Mouse (Mus musculus) liver, embryonic 14.5 days (tissue): ENCODE results near the gene Pi4kb. TPM values are rescaled to one million over a fixed set of nuclear protein-coding genes. Genes with fewer than 3 reads are reported as not detected.

Experiments used
- ATAC-seq: fragments of 200-750 bp; cut with Nextera tagmentation; 2 replicates; pipeline ENCODE4 v1.8.0; 2017; ENCODE audit warnings: moderate number of reproducible peaks, mild to moderate bottlenecking, moderate library complexity; ENCODE audit not compliant: insufficient read depth
- DNase-seq, 3 experiments: peaks; one replicate each; pipeline ENCODE4 v3.0.0-alpha.2; 2012 to 2013; ENCODE audit warnings: low read depth in 3 of 3, low spot score in 3 of 3
- H3K27ac ChIP-seq: fragments of 300-500 bp; sonication (generic); 2 replicates; pipeline ENCODE4 v1.5.1; 2014; ENCODE audit warnings: moderate library complexity, mild to moderate bottlenecking, control low read depth, inconsistent platforms
- H3K27me3 ChIP-seq: fragments of 300-500 bp; sonication (generic); 2 replicates; pipeline ENCODE4 v1.6.1; 2014; ENCODE audit warnings: mild to moderate bottlenecking, low read length, moderate library complexity; ENCODE audit not compliant: control insufficient read depth, insufficient read depth
- H3K36me3 ChIP-seq: fragments of 300-500 bp; sonication (generic); replicated peaks from 2 replicates; pipeline ENCODE4 v1.6.1; 2014; ENCODE audit warnings: low read depth; ENCODE audit not compliant: control insufficient read depth, insufficient read depth
- H3K4me1 ChIP-seq, 2 experiments: fragments of 200-500 bp in 1 of 2; fragments of 300-500 bp in 1 of 2; sonication (generic) in 1 of 2; replicated peaks; 2 replicates each; pipeline ENCODE4 v1.6.1; 2012 to 2014; ENCODE audit warnings: antibody characterized with exemption in 1 of 2, inconsistent platforms in 1 of 2, low read length in 1 of 2; ENCODE audit not compliant: control insufficient read depth in 2 of 2, insufficient read depth in 2 of 2
- H3K4me2 ChIP-seq: fragments of 300-500 bp; sonication (generic); 2 replicates; pipeline ENCODE4 v1.6.1; 2014; ENCODE audit warnings: low read depth, mild to moderate bottlenecking, control low read depth, moderate library complexity
- H3K4me3 ChIP-seq, 2 experiments: fragments of 200-500 bp in 1 of 2; fragments of 300-500 bp in 1 of 2; sonication (generic) in 1 of 2; 2 replicates each; pipeline ENCODE4 v1.5.1; 2012 to 2014; ENCODE audit warnings: low read depth in 2 of 2, low read length in 2 of 2, mild to moderate bottlenecking in 2 of 2, control low read depth in 1 of 2, inconsistent platforms in 1 of 2, moderate library complexity in 1 of 2; ENCODE audit not compliant: insufficient read depth in 1 of 2
- H3K9ac ChIP-seq: fragments of 300-500 bp; sonication (generic); replicated peaks from 2 replicates; pipeline ENCODE4 v1.6.1; 2014; ENCODE audit warnings: mild to moderate bottlenecking, control low read depth, moderate library complexity
- H3K9me3 ChIP-seq: fragments of 300-500 bp; sonication (generic); 2 replicates; pipeline ENCODE4 v1.6.1; 2016; ENCODE audit warnings: low read length, mixed read lengths; ENCODE audit not compliant: control insufficient read depth
- CTCF ChIP-seq: IDR thresholded peaks from 2 replicates; pipeline ENCODE4 v1.5.1; 2016; ENCODE audit warnings: antibody characterized with exemption, low read depth, control low read depth
- EP300 ChIP-seq: IDR thresholded peaks from 2 replicates; pipeline ENCODE4 v1.6.1; 2016; ENCODE audit warnings: antibody characterized with exemption, low read depth
- WGBS: fragments of 180-500 bp; shearing (Covaris S2); extraction: QIAGEN DNeasy Blood & Tissue Kit; methylation state at CpG from one replicate; pipeline ENCODE4 v1.1.7; 2014; ENCODE audit not compliant: insufficient replicate concordance; 5-methylcytosine and 5-hydroxymethylcytosine counted together
- polyA plus RNA-seq, 2 experiments: library from polyadenylated mRNA; depleted of rRNA in 1 of 2; stranded (reverse) in 1 of 2; unstranded in 1 of 2; fragments of >200 nt; fragmentation: Nextera tagmentation in 1 of 2; extraction: Ambion mirVana in 1 of 2; gene quantifications; 2 replicates each; pipeline versions ENCODE4 v1.2.1 to v1.2.3; 2012 to 2014

Gene Pi4kb
- polyA plus RNA-seq, 2 experiments: 10.0 to 14.0 TPM

DNA sequence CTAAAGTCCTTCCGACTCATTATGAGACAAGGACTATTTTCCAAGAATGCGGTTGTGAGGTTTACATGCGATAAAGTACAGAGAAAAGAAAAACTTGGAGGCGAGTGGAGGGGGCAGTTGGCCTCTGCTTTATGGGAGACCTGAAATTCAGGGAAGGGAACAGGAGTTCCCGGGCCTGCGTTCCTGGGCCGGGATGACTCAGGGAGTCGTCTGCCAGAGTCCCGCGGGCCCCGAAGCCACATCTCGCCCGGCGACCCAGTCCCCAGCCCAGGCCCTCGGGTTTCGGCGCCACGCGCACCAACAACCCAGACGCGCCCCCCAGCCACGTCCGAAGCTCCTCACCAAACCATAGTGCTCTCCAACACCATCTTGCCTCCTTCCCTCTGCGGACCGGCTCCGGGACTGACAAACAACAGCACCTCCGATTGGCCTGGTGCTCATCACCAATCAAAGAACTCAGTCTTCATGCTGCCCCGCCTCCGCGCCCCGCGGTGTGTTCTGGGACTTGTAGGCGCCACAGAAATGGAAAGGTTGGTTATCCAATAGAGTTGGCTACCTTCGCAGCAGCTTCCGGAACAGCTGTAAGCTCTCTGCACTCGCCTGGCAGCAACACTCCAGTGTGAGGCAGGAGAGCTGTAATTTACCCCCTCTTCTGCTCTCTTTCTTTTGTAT is 67.8 kb downstream of the Pi4kb start, which contains the start of gene Psmd4:
Gene Psmd4 (minus strand): TSS at position 449 of the 672 bp plus-strand sequence.
- TF ChIP-seq EP300 (no peak), CTCF (no peak)
- Histone ChIP-seq H3K36me3 (peaks cover 12% of the 10 kb centered on the region), H3K27me3 (no peaks in the 10 kb centered on the region), H3K4me1 (peaks cover 22 to 25% of the 10 kb centered on the region in 2 experiments), H3K27ac (peak within 1 kb of the TSS; percentile 30), H3K9ac (peak within 1 kb of the TSS; percentile 81), H3K4me2 (peak within 1 kb of the TSS; percentile 81), H3K4me3 (peak within 1 kb of the TSS; percentile 79 to 82), H3K9me3 (no peaks in the 10 kb centered on the region)
- WGBS: under 1% methylated on average over 36 of the region's 36 CpGs
- DNase-seq: peak; percentile 96 to 97 (median 97)
- ATAC-seq: peak; percentile 95

DNA sequence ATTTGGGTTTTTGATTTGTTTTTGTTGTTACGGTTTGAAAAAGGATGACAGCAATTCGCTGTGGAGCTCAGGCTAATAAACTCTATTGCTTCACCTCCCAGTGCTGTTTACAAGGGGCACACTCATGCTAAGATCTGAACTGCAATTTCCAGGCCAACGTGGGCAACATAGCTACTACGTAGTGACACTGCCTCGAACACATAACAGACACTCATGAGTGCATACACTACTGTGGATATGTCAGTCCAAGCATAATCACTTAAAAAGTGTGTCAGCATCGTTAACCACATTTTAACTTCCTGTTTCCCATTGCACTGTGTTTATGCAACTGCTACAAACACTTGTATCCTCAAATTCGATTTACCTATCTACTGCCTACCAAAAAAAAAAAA is 68.3 kb downstream of the Pi4kb start:
- peak; percentile 34 for ATAC-seq
- Histone ChIP-seq H3K4me2 (peak overlapping the region; percentile 54), H3K36me3 (peaks cover 11% of the 10 kb centered on the region), H3K27me3 (no peaks in the 10 kb centered on the region), H3K4me1 (peaks cover 22 to 26% of the 10 kb centered on the region in 2 experiments), H3K27ac (peak overlapping the region; percentile 30), H3K9ac (peak overlapping the region; percentile 81), H3K4me3 (peak overlapping the region; percentile 43 to 79), H3K9me3 (no peaks in the 10 kb centered on the region)
- DNase-seq: no peak
- WGBS: 6% methylated on average over 7 of the region's 7 CpGs
- TF ChIP-seq EP300 (no peak), CTCF (no peak)

DNA sequence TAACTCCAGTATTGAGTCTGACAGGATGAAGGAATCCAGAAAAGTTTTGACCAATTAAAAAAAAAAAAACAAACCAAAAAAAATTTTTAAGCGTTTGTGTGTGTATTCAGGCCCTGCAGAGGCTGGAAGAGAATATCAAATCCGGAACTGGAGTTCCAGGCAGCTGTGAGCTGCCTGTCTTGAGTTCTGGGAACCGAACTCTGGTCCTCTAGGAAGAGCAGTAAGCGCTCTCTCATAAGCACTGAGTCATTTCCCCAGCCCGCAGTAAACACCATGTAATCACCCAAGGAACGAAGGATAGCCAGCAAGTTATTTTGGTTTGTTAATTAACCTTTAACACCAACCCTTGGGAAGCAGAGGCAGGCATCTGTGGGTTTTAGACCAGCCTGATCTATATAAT is 68.7 kb downstream of the Pi4kb start:
- H3K27me3 ChIP-seq: no peaks in the 10 kb centered on the region
- no peak overlapping the region for H3K4me3 ChIP-seq
- H3K27ac ChIP-seq: no peak overlapping the region
- ATAC-seq (no peak), DNase-seq (no peak)
- H3K9ac ChIP-seq: no peak overlapping the region
- H3K9me3 ChIP-seq: no peaks in the 10 kb centered on the region
- no peak overlapping the region for H3K4me2 ChIP-seq
- peaks cover 11% of the 10 kb centered on the region for H3K36me3 ChIP-seq
- H3K4me1 ChIP-seq: peaks cover 22 to 26% of the 10 kb centered on the region in 2 experiments
- TF ChIP-seq CTCF (no peak), EP300 (no peak)
- 53% methylated on average over 6 of the region's 6 CpGs for WGBS

DNA sequence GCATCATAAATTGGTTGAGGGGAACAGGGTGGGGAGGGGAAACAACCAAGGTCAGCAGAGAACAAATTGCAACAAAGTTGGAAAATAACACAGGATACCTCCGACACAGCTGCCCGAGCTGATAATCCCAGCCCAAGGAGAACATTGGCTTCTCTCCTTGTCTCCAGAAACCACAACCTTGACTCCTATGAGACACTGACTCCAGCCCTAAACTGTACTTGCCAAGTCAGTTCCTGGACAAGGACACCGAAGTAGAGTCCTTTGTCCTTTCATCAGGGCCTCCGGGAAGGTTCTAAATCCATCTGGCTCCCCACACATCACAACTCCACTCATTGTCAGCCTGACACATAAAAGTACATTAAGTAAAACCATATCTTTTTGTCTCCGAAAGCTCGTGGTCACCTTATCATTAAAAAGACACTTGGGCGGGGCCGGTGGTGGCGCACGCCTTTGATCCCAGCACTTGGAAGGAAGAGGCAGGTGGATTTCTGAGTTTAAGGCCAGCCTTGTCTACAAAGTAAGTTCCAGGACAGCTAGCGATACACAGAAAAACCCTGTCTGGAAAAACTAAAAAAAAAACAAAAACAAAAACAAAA is 72.0 kb downstream of the Pi4kb start:
- DNase-seq (peak in 1 of 3 experiments; percentile 59), ATAC-seq (peak; percentile 14; the same call in 1 of the 2 replicates)
- peak overlapping the region; percentile 67 for H3K4me2 ChIP-seq
- peaks cover 19 to 22% of the 10 kb centered on the region in 2 experiments for H3K4me1 ChIP-seq
- H3K9me3 ChIP-seq: no peaks in the 10 kb centered on the region
- H3K9ac ChIP-seq: peak overlapping the region; percentile 57
- H3K36me3 ChIP-seq: no peaks in the 10 kb centered on the region
- WGBS: 15% methylated on average over 11 of the region's 11 CpGs
- TF ChIP-seq CTCF (no peak), EP300 (0 out of 2 replicates have a peak, but pooled peaks have one; percentile 25)
- H3K27ac ChIP-seq: peak overlapping the region; percentile 79
- H3K27me3 ChIP-seq: no peaks in the 10 kb centered on the region
- H3K4me3 ChIP-seq: peak overlapping the region; percentile 19 to 23; a peak in 2 of 4 replicates

DNA sequence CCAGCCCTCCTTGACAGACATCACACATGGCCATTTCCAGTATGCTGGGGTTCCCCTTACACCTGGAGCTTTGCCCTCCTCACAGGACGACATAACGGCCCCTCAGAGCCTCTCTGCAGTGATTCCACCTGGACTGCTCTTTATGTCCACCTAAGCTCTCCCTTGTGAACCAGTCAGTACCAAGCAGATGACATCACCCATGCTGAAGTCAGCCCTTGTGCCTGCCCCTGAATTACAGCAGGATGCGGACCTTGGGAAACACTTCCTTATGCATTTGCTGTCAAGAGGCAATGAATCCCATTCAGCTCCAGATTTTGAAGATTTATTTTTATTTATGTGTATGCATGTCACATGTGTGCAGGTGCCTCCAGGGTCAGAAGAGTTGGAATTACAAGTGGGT is 73.4 kb downstream of the Pi4kb start:
- ATAC-seq (no peak), DNase-seq (no peak)
- Histone ChIP-seq H3K36me3 (no peaks in the 10 kb centered on the region), H3K27ac (no peak overlapping the region), H3K4me1 (peaks cover 18 to 19% of the 10 kb centered on the region in 2 experiments), H3K27me3 (no peaks in the 10 kb centered on the region), H3K9me3 (no peaks in the 10 kb centered on the region), H3K4me2 (no peak overlapping the region), H3K9ac (no peak overlapping the region; the same call in 1 of the 2 replicates), H3K4me3 (no peak overlapping the region)
- 81% methylated on average over 3 of the region's 3 CpGs for WGBS
- TF ChIP-seq EP300: no peak
- no peak for TF ChIP-seq CTCF
